Mouse (Mus musculus) CD4-positive, CD25-positive, alpha-beta regulatory T cell, adult 4 months (primary cell): ENCODE measurements around the gene Khdrbs2. TPM values are rescaled to one million over a fixed set of nuclear protein-coding genes. Genes with fewer than 3 reads are reported as not detected.
"Not testable (repeated sequence)": the region's sequence is repeated elsewhere in the genome, so short reads cannot be mapped to it uniquely, and the experiment has no call there.

Source experiments
- ATAC-seq: one replicate; pipeline ENCODE4 v1.8.0; 2017
- polyA plus RNA-seq, 2 experiments: library from polyadenylated mRNA; unstranded; fragments of 100-300 nt; shearing (Covaris generic); gene quantifications; one replicate each; pipeline ENCODE4 v1.2.1; 2017

Khdrbs2 gene
- polyA plus RNA-seq, 2 experiments from 2014 or later = 0.63 TPM; not detected in 1

- no peak for ATAC-seq
Measured at GRCm38 (mm10) chr1:32471502-32472214, 299.1 kb downstream of the Khdrbs2 start.

GRCm38 (mm10) chr1:32487944-32488343, 315.4 kb downstream of the Khdrbs2 start:
- ATAC-seq = no peak

GRCm38 (mm10) chr1:32503381-32503780, 330.9 kb downstream of the Khdrbs2 start:
- ATAC-seq = no peak

GRCm38 (mm10) chr1:32547194-32547593, 374.7 kb downstream of the Khdrbs2 start, which contains the start of gene Gm5415:
Gene Gm5415, minus strand, starts transcription at chr1:32547294.
- ATAC-seq = not testable (repeated sequence)

- ATAC-seq = no peak
Measured at GRCm38 (mm10) chr1:32553459-32553858, 380.9 kb downstream of the Khdrbs2 start.

DNA sequence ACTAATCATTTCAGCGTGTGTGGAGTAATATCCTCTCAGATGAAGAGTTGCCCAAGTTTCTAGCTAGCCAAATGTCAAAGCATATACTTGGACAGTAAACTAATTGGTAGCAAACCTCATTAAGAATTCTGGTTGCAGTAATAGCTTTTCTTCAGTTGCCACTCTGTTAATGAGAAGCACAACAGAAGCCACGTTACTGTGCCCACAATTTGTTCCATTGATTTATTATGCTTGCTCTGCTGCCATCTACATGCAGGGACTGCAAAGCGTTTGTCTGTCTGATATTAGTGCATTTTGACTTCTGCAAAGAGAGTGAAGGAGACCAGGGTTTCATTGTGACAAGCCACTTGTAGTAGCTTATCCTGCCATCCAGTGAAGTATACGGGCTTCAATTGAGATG, 381.4 kb downstream of the Khdrbs2 start:
- ATAC-seq = no peak

- ATAC-seq = no peak
Measured at GRCm38 (mm10) chr1:32568901-32569300, 396.4 kb downstream of the Khdrbs2 start.

DNA sequence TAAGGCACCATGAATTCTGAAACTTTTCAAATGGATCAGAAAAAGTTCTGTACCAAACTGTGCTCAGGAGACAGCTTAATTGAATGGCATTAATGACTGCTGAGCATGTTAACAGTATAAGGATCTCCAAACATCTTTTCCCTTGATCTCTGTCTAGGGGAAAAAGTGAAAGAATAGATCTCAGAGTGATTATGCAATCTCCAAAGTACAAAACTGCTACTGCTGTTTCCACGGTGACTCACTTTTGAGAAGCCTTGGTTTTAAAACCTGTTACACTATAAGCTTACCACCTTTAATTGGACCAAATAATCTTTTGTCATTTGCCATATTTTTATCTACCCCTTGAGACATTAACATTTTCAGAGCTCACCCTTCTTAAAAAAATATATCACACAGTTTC, 453.5 kb downstream of the Khdrbs2 start:
- ATAC-seq = no peak

- no peak for ATAC-seq
Measured at GRCm38 (mm10) chr1:32632415-32633354, 460.2 kb downstream of the Khdrbs2 start.

- ATAC-seq = no peak
Measured at GRCm38 (mm10) chr1:32633404-32633803, 460.9 kb downstream of the Khdrbs2 start.

DNA sequence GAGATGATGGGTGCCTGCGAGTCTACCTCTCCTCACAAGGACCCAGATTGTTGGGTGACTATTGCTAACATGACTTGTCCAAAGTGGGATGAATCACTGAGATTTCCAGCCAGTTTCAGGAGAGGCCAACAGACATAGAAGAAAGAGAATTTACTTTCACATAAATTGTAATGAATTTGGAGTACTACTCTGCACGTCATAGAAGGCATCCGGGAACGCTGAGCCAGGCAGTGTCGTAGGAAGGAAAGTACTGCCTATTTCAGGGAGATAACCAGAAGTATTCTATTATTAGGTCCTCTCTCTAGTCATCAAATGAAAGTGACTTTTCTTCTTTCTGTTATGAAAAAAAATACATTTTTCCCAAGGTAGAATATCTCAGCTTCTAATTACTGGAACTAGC, 466.6 kb downstream of the Khdrbs2 start:
- no peak for ATAC-seq

GRCm38 (mm10) chr1:32649647-32650209, 477.2 kb downstream of the Khdrbs2 start:
- no peak for ATAC-seq

- no peak for ATAC-seq
Measured at GRCm38 (mm10) chr1:32693806-32694205, 521.3 kb downstream of the Khdrbs2 start.

GRCm38 (mm10) chr1:32700132-32700531, 527.6 kb downstream of the Khdrbs2 start:
- ATAC-seq = no peak

DNA sequence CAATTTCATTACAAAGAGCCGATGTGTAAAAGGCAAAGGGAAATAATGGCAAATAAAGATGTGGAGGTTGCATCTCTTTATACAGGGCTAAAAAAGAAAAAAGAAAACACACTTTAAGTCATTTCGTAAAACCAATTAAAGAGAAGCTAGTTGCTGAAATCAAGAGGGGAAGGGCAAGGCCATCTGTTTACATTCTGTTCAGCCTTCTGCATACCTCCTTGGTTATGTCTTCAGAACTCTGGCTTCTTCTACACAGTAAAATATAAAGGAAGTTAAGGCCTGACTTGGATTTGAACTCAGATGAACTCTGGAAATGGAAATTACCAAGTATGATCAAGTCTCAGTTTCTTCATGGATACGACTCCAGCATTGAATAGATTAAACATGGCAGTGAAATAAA, 528.8 kb downstream of the Khdrbs2 start:
- ATAC-seq = no peak
